Mouse (Mus musculus): ENCODE results near the gene Dennd6b. TPM values are rescaled to one million over a fixed set of nuclear protein-coding genes. Genes with fewer than 3 reads are reported as not detected.

Dennd6b gene
- total and polyA plus RNA-seq, 3 experiments, result 4.1 to 9.1 (median 9.0) TPM

DNA sequence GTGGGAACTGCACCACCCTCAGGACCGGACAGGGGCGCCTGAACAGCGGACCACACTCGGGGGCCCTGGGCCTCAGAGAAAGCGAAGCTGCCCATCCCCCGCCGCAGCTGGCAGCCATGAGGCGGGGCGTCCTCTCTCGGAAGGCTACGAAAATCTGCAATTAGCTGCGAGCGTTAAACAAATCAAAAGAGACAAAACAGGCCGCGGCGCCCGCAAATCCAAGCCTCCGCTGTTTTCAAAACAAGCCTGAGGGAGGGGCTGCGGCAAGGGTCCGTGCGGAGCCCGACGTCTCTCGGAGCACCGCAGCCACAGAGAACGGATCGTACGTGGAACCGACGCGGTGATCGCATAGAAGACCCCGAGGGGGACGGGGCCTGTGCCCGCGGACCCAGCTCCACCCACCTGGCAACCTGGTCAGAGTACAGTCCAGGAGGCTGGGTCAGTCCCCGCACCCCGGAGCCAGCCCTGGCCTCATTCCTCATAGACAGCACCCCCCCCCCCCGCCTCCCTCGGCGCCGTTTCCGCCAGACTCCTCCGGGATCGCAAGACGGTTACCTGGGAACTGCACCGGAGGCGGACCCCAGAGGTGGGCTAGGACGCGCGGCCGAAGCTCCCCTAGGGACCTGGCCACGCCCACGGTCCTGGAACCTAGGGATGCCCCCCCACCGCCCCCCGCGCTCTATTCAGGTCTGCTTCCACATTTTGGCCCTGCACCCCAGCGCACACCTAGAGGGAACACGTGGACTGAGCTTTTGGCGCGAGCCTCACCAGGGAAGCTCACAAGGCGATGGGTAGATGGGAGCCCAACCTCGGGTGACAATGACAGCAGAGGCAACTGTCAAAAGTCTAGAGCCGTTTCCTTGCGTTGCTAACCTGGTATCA is 23.0 kb downstream of the Dennd6b start:
- Histone ChIP-seq H3K4me3 (replicated peaks in 1 of 3; ENCODE audit: low read depth in 2 of 3, low read length in 2 of 3, poor library complexity in 1 of 3) (peak overlapping the region; percentile 51 to 69 (median 54)), H3K9me3 (replicated peaks; ENCODE audit: low read length) (no peaks in the 10 kb centered on the region), H3K27me3 (replicated peaks) (peaks cover 1% of the 10 kb centered on the region), H3K4me2 (ENCODE audit: insufficient read depth, low read depth, poor library complexity, severe bottlenecking) (peak overlapping the region; percentile 64), H3K4me1 (ENCODE audit: control insufficient read depth in 1 of 2, insufficient read depth in 2 of 2) (peaks cover 26 to 68% of the 10 kb centered on the region in 2 experiments), H3K9ac (ENCODE audit: insufficient read depth, low read depth) (peak overlapping the region; percentile 46), H3K36me3 (replicated peaks in 1 of 2; ENCODE audit: control insufficient read depth in 1 of 2, insufficient read depth in 1 of 2, low read length in 1 of 2) (peaks cover 2 to 4% of the 10 kb centered on the region in 2 experiments), H3K79me2 (replicated peaks; ENCODE audit: control insufficient read depth, extremely low read depth, insufficient read depth, poor library complexity, severe bottlenecking) (no peaks in the 10 kb centered on the region), H3K27ac (ENCODE audit: insufficient read depth, low read depth) (no peak overlapping the region)
- TF ChIP-seq MAX (IDR thresholded peaks at IDR 0.05; ENCODE audit: low read length) (peak; percentile 63), CHD2 (IDR thresholded peaks at IDR 0.05; ENCODE audit: low read length) (peak; percentile 66; the same call in 1 of the 2 replicates), MYC (IDR thresholded peaks at IDR 0.05; ENCODE audit: low read depth, low read length) (peak; percentile 37; the same call in 1 of the 2 replicates), TBP (conservative IDR thresholded peaks at IDR 0.05; ENCODE audit: low read depth, low read length) (no peak), ETS1 (conservative IDR thresholded peaks at IDR 0.05; ENCODE audit: low read depth, low read length) (no peak), CTCF (conservative IDR thresholded peaks at IDR 0.05 in 1 of 2, IDR thresholded peaks at IDR 0.05 in 1 of 2; ENCODE audit: low read depth in 2 of 2, low read length in 2 of 2) (peak in 1 of 2 experiments; percentile 9; a peak in 1 of 4 replicates), SIN3A (IDR thresholded peaks at IDR 0.05; ENCODE audit: low read length) (peak; percentile 50), CHD1 (IDR thresholded peaks at IDR 0.05; ENCODE audit: low read depth, low read length) (no peak), MXI1 (IDR thresholded peaks at IDR 0.05; ENCODE audit: low read depth, low read length) (peak; percentile 89), POLR2AphosphoS2 (IDR thresholded peaks at IDR 0.05; ENCODE audit: low read depth, low read length) (no peak), IRF4 (IDR thresholded peaks at IDR 0.05; ENCODE audit: low read depth, low read length) (0 out of 2 replicates have a peak, but pooled peaks have one; percentile 18), E2F4 (IDR thresholded peaks at IDR 0.05; ENCODE audit: insufficient replicate concordance, low read depth, low read length) (no peak), NRF1 (IDR thresholded peaks at IDR 0.05; ENCODE audit: low read depth, low read length) (peak; percentile 11; the same call in 1 of the 2 replicates), ZMIZ1 (IDR thresholded peaks at IDR 0.05; ENCODE audit: low read depth, low read length) (no peak)
- DNase-seq (ENCODE audit: extremely low read depth), result no peak
- in situ Hi-C loops (cut with MboI; ENCODE audit: low pct_ligation_motif_present, low pct_unique_long_range_greater_than_20kb, low sequenced_read_pairs) (loop anchor here (5.0 kb wide), 1 partner anchor 34 kb away; no protein-coding TSS in a partner anchor), dilution Hi-C loops (cut with MboI; ENCODE audit: extremely low pct_ligation_motif_present, extremely low pct_unique_long_range_greater_than_20kb, low sequenced_read_pairs) (no loop called here)

GRCm38 (mm10) chr15:89172276-89172935 is 23.9 kb downstream of the Dennd6b start:
- Histone ChIP-seq H3K27me3 (replicated peaks) (peaks cover 1% of the 10 kb centered on the region), H3K9ac (ENCODE audit: insufficient read depth, low read depth) (peak overlapping the region; percentile 46), H3K36me3 (replicated peaks in 1 of 2; ENCODE audit: control insufficient read depth in 1 of 2, insufficient read depth in 1 of 2, low read length in 1 of 2) (peaks cover 6 to 9% of the 10 kb centered on the region in 2 experiments), H3K4me3 (replicated peaks in 1 of 3; ENCODE audit: low read depth in 2 of 3, low read length in 2 of 3, poor library complexity in 1 of 3) (peak overlapping the region; percentile 51 to 69 (median 54)), H3K79me2 (replicated peaks; ENCODE audit: control insufficient read depth, extremely low read depth, insufficient read depth, poor library complexity, severe bottlenecking) (no peaks in the 10 kb centered on the region), H3K9me3 (replicated peaks; ENCODE audit: low read length) (no peaks in the 10 kb centered on the region), H3K4me1 (ENCODE audit: control insufficient read depth in 1 of 2, insufficient read depth in 2 of 2) (peaks cover 18 to 59% of the 10 kb centered on the region in 2 experiments), H3K27ac (ENCODE audit: insufficient read depth, low read depth) (no peak overlapping the region), H3K4me2 (ENCODE audit: insufficient read depth, low read depth, poor library complexity, severe bottlenecking) (peak overlapping the region; percentile 64)
- dilution Hi-C loops (cut with MboI; ENCODE audit: extremely low pct_ligation_motif_present, extremely low pct_unique_long_range_greater_than_20kb, low sequenced_read_pairs) (no loop called here), in situ Hi-C loops (cut with MboI; ENCODE audit: low pct_ligation_motif_present, low pct_unique_long_range_greater_than_20kb, low sequenced_read_pairs) (loop anchor here (5.0 kb wide), 1 partner anchor 35 kb away; no protein-coding TSS in a partner anchor)
- TF ChIP-seq ZKSCAN1 (IDR thresholded peaks at IDR 0.05; ENCODE audit: borderline replicate concordance, low read depth, low read length) (no peak), ZMIZ1 (IDR thresholded peaks at IDR 0.05; ENCODE audit: low read depth, low read length) (no peak), ZNF384 (IDR thresholded peaks at IDR 0.05; ENCODE audit: low read depth, low read length) (no peak), SMC3 (IDR thresholded peaks at IDR 0.05; ENCODE audit: low read depth, low read length) (no peak), SIN3A (IDR thresholded peaks at IDR 0.05; ENCODE audit: low read length) (no peak), USF1 (IDR thresholded peaks at IDR 0.05; ENCODE audit: low read depth, low read length) (no peak), CHD1 (IDR thresholded peaks at IDR 0.05; ENCODE audit: low read depth, low read length) (no peak), NELFE (IDR thresholded peaks at IDR 0.05; ENCODE audit: low read depth, low read length) (no peak), POLR2AphosphoS2 (IDR thresholded peaks at IDR 0.05; ENCODE audit: low read depth, low read length) (no peak), JUND (conservative IDR thresholded peaks at IDR 0.05; ENCODE audit: low read depth, low read length) (no peak), RAD21 (IDR thresholded peaks at IDR 0.05; ENCODE audit: low read depth, low read length) (no peak), IRF4 (IDR thresholded peaks at IDR 0.05; ENCODE audit: low read depth, low read length) (no peak), MAZ (IDR thresholded peaks at IDR 0.05; ENCODE audit: low read depth, low read length) (no peak), KAT2A (IDR thresholded peaks at IDR 0.05; ENCODE audit: insufficient replicate concordance, low read length) (no peak), BHLHE40 (IDR thresholded peaks at IDR 0.05; ENCODE audit: low read depth, low read length) (no peak), MEF2A (IDR thresholded peaks at IDR 0.05; ENCODE audit: borderline replicate concordance, low read depth, low read length) (no peak), TCF12 (IDR thresholded peaks at IDR 0.05; ENCODE audit: low read depth, low read length) (no peak)
- DNase-seq (ENCODE audit: extremely low read depth), result no peak

Data from CH12.LX (cell line).